Mouse (Mus musculus) spleen, postnatal 10 days (tissue): ENCODE results near the gene Atrip.

Experiments
- DNase-seq, 2 experiments: peaks; one replicate each; pipeline ENCODE4 v3.0.0; 2021 to 2022; ENCODE audit warnings: low spot score in 2 of 2

Gene Atrip

GRCm38 (mm10) chr9:109058006-109058765 lies 15.7 kb downstream of the Atrip start:
- DNase-seq = no peak

- peak; percentile 8 to 23 for DNase-seq
Measured at GRCm38 (mm10) chr9:109057543-109057942, 16.4 kb downstream of the Atrip start.

GRCm38 (mm10) chr9:109056916-109057315 lies 17.0 kb downstream of the Atrip start:
- DNase-seq = peak; percentile 9 to 14

GRCm38 (mm10) chr9:109056081-109056690 lies 17.7 kb downstream of the Atrip start:
- DNase-seq = peak; percentile 7 to 18

- peak; percentile 13 to 16 for DNase-seq
Measured at GRCm38 (mm10) chr9:109055271-109056030, 18.5 kb downstream of the Atrip start.

- peak; percentile 43 to 56 for DNase-seq
Measured at GRCm38 (mm10) chr9:109054712-109055111, 19.2 kb downstream of the Atrip start.

- peak; percentile 6 to 11 for DNase-seq
Measured at GRCm38 (mm10) chr9:109053851-109054250, 20.1 kb downstream of the Atrip start.

- DNase-seq = peak in 1 of 2 experiments; percentile 10
Measured at GRCm38 (mm10) chr9:109053366-109053765, 20.6 kb downstream of the Atrip start.

GRCm38 (mm10) chr9:109052490-109053260 lies 21.2 kb downstream of the Atrip start:
- DNase-seq = peak in 1 of 2 experiments; percentile 13

- peak; percentile 3 to 56 for DNase-seq
Measured at GRCm38 (mm10) chr9:109051651-109052489, 22.1 kb downstream of the Atrip start.

- DNase-seq = peak; percentile 21 to 45
Measured at GRCm38 (mm10) chr9:109051011-109051501, 22.9 kb downstream of the Atrip start.

- peak in 1 of 2 experiments; percentile 6 for DNase-seq
Measured at GRCm38 (mm10) chr9:109050674-109050997, 23.3 kb downstream of the Atrip start.

- peak; percentile 4 to 36 for DNase-seq
Measured at GRCm38 (mm10) chr9:109049996-109050673, 23.8 kb downstream of the Atrip start.

GRCm38 (mm10) chr9:109049316-109049715 lies 24.6 kb downstream of the Atrip start:
- no peak for DNase-seq

- DNase-seq = peak; percentile 51 to 79
Measured at GRCm38 (mm10) chr9:109046306-109046705, 27.6 kb downstream of the Atrip start.

- DNase-seq = peak; percentile 2 to 7
Measured at GRCm38 (mm10) chr9:109041351-109041750, 32.6 kb downstream of the Atrip start.

- DNase-seq = peak in 1 of 2 experiments; percentile 10
Measured at GRCm38 (mm10) chr9:109040906-109041305, 33.0 kb downstream of the Atrip start.

GRCm38 (mm10) chr9:109040216-109040615 lies 33.7 kb downstream of the Atrip start:
- peak in 1 of 2 experiments; percentile 9 for DNase-seq

GRCm38 (mm10) chr9:109039681-109040080 lies 34.2 kb downstream of the Atrip start:
- peak in 1 of 2 experiments; percentile 10 for DNase-seq

- DNase-seq = peak in 1 of 2 experiments; percentile 29
Measured at GRCm38 (mm10) chr9:109038901-109039364, 35.0 kb downstream of the Atrip start.
